Mouse (Mus musculus) brain, embryonic 14.5 days (tissue): ENCODE measurements at regions not wholly inside any gene's neighbourhood (a gene's known extent, or its start where the extent isn't known, plus 50 kb on each side); places are given as distances from the start of the nearest gene placed in this dataset.

Experiments
- CTCF ChIP-seq: fragments of 200-500 bp; IDR thresholded peaks from 2 replicates; pipeline ENCODE4 v1.5.1; 2012; ENCODE audit warnings: inconsistent platforms, mild to moderate bottlenecking, moderate library complexity, borderline replicate concordance; ENCODE audit not compliant: insufficient read depth, insufficient read length; ENCODE audit errors: extremely low read depth
- POLR2A ChIP-seq: fragments of 200-500 bp; IDR thresholded peaks from 2 replicates; pipeline ENCODE4 v1.6.1; 2012; ENCODE audit warnings: mild to moderate bottlenecking, inconsistent platforms, borderline replicate concordance; ENCODE audit not compliant: poor library complexity, insufficient read depth, insufficient read length, severe bottlenecking; ENCODE audit errors: extremely low read depth

GRCm38 (mm10) chr14:76910186-76910585 is 126.4 kb upstream of the Ccdc122 start:
- TF ChIP-seq CTCF = no peak
- TF ChIP-seq POLR2A = no peak
